Mouse (Mus musculus) bone marrow macrophage, adult 2 months (primary cell): ENCODE measurements at regions not wholly inside any gene's neighbourhood (a gene's known extent, or its start where the extent isn't known, plus 50 kb on each side); places are given as distances from the start of the nearest gene placed in this dataset.

Experiments
- CTCF ChIP-seq: IDR thresholded peaks from 2 replicates; pipeline ENCODE4 v1.5.1; 2012; ENCODE audit warnings: low read depth, mild to moderate bottlenecking, low read length, moderate library complexity
- POLR2A ChIP-seq: IDR thresholded peaks from 2 replicates; pipeline ENCODE4 v1.6.1; 2012; ENCODE audit warnings: mild to moderate bottlenecking, low read depth, low read length, borderline replicate concordance

- TF ChIP-seq POLR2A (no peak), CTCF (no peak)
Observed at GRCm38 (mm10) chr12:77811276-77811675, 382.8 kb upstream of the Gm6657 start.
